Mouse (Mus musculus): ENCODE measurements around the gene Rapgef5. TPM values are rescaled to one million over a fixed set of nuclear protein-coding genes. Genes with fewer than 3 reads are reported as not detected.

The Rapgef5 gene
- total and polyA plus RNA-seq, 3 experiments: 4.2 to 6.8 (median 4.8) TPM

GRCm38 (mm10) chr12:117482665-117483064 lies 33.6 kb upstream of the Rapgef5 start:
- DNase-seq (ENCODE audit: extremely low read depth): no peak
- H3K27me3 ChIP-seq (replicated peaks): no peaks in the 10 kb centered on the region
- peaks cover 13 to 26% of the 10 kb centered on the region in 2 experiments for H3K4me1 ChIP-seq (ENCODE audit: control insufficient read depth in 1 of 2, insufficient read depth in 2 of 2)
- in situ Hi-C loops (cut with MboI; ENCODE audit: low pct_ligation_motif_present, low pct_unique_long_range_greater_than_20kb, low sequenced_read_pairs): no loop called here
- no peaks in the 10 kb centered on the region for H3K9me3 ChIP-seq (replicated peaks; ENCODE audit: low read length)
- TF ChIP-seq PAX5 (IDR thresholded peaks at IDR 0.05; ENCODE audit: low read length) (no peak), CHD2 (IDR thresholded peaks at IDR 0.05; ENCODE audit: low read length) (no peak), TBP (conservative IDR thresholded peaks at IDR 0.05; ENCODE audit: low read depth, low read length) (no peak), HCFC1 (IDR thresholded peaks at IDR 0.05; ENCODE audit: low read depth, low read length) (no peak), RCOR1 (conservative IDR thresholded peaks at IDR 0.05; ENCODE audit: low read depth, low read length) (no peak), ZMIZ1 (IDR thresholded peaks at IDR 0.05; ENCODE audit: low read depth, low read length) (no peak), ZC3H11A (IDR thresholded peaks at IDR 0.05; ENCODE audit: low read depth, low read length) (no peak), MAZ (IDR thresholded peaks at IDR 0.05; ENCODE audit: low read depth, low read length) (no peak), MYC (IDR thresholded peaks at IDR 0.05; ENCODE audit: low read depth, low read length) (no peak), MAX (IDR thresholded peaks at IDR 0.05; ENCODE audit: low read length) (no peak), ETS1 (conservative IDR thresholded peaks at IDR 0.05; ENCODE audit: low read depth, low read length) (no peak), MEF2A (IDR thresholded peaks at IDR 0.05; ENCODE audit: borderline replicate concordance, low read depth, low read length) (no peak), IRF4 (IDR thresholded peaks at IDR 0.05; ENCODE audit: low read depth, low read length) (no peak), POLR2AphosphoS2 (IDR thresholded peaks at IDR 0.05; ENCODE audit: low read depth, low read length) (no peak), JUN (IDR thresholded peaks at IDR 0.05; ENCODE audit: insufficient read depth, low read depth, low read length) (no peak), SMC3 (IDR thresholded peaks at IDR 0.05; ENCODE audit: low read depth, low read length) (no peak), EP300 (IDR thresholded peaks at IDR 0.05; ENCODE audit: low read length) (no peak), JUND (conservative IDR thresholded peaks at IDR 0.05; ENCODE audit: low read depth, low read length) (no peak), UBTF (IDR thresholded peaks at IDR 0.05; ENCODE audit: low read depth, low read length) (no peak)
- H3K4me3 ChIP-seq (replicated peaks in 1 of 3; ENCODE audit: low read depth in 2 of 3, low read length in 2 of 3, poor library complexity in 1 of 3): no peak overlapping the region
- dilution Hi-C loops (cut with MboI; ENCODE audit: extremely low pct_ligation_motif_present, extremely low pct_unique_long_range_greater_than_20kb, low sequenced_read_pairs): no loop called here
- no peaks in the 10 kb centered on the region for H3K79me2 ChIP-seq (replicated peaks; ENCODE audit: control insufficient read depth, extremely low read depth, insufficient read depth, poor library complexity, severe bottlenecking)
- H3K9ac ChIP-seq (ENCODE audit: insufficient read depth, low read depth): no peak overlapping the region
- H3K27ac ChIP-seq (ENCODE audit: insufficient read depth, low read depth): no peak overlapping the region
- H3K4me2 ChIP-seq (ENCODE audit: insufficient read depth, low read depth, poor library complexity, severe bottlenecking): no peak overlapping the region
- no peaks in the 10 kb centered on the region for H3K36me3 ChIP-seq (replicated peaks in 1 of 2; ENCODE audit: control insufficient read depth in 1 of 2, insufficient read depth in 1 of 2, low read length in 1 of 2)

- no peaks in the 10 kb centered on the region for H3K79me2 ChIP-seq (replicated peaks; ENCODE audit: control insufficient read depth, extremely low read depth, insufficient read depth, poor library complexity, severe bottlenecking)
- in situ Hi-C loops (cut with MboI; ENCODE audit: low pct_ligation_motif_present, low pct_unique_long_range_greater_than_20kb, low sequenced_read_pairs) (no loop called here), dilution Hi-C loops (cut with MboI; ENCODE audit: extremely low pct_ligation_motif_present, extremely low pct_unique_long_range_greater_than_20kb, low sequenced_read_pairs) (no loop called here)
- H3K27ac ChIP-seq (ENCODE audit: insufficient read depth, low read depth): no peak overlapping the region
- H3K4me2 ChIP-seq (ENCODE audit: insufficient read depth, low read depth, poor library complexity, severe bottlenecking): no peak overlapping the region
- no peaks in the 10 kb centered on the region for H3K27me3 ChIP-seq (replicated peaks)
- no peak overlapping the region for H3K9ac ChIP-seq (ENCODE audit: insufficient read depth, low read depth)
- peaks cover 0 to 8% of the 10 kb centered on the region in 2 experiments; a peak in 2 of 4 replicates for H3K4me1 ChIP-seq (ENCODE audit: control insufficient read depth in 1 of 2, insufficient read depth in 2 of 2)
- TF ChIP-seq MAX (IDR thresholded peaks at IDR 0.05; ENCODE audit: low read length): no peak
- TF ChIP-seq SMC3 (IDR thresholded peaks at IDR 0.05; ENCODE audit: low read depth, low read length): no peak
- TF ChIP-seq NELFE (IDR thresholded peaks at IDR 0.05; ENCODE audit: low read depth, low read length): no peak
- TF ChIP-seq EP300 (IDR thresholded peaks at IDR 0.05; ENCODE audit: low read length): no peak
- TF ChIP-seq SIN3A (IDR thresholded peaks at IDR 0.05; ENCODE audit: low read length): no peak
- TF ChIP-seq JUN (IDR thresholded peaks at IDR 0.05; ENCODE audit: insufficient read depth, low read depth, low read length): no peak
- TF ChIP-seq MAZ (IDR thresholded peaks at IDR 0.05; ENCODE audit: low read depth, low read length): no peak
- TF ChIP-seq POLR2A (IDR thresholded peaks at IDR 0.05; ENCODE audit: low read depth, low read length): no peak
- H3K4me3 ChIP-seq (replicated peaks in 1 of 3; ENCODE audit: low read depth in 2 of 3, low read length in 2 of 3, poor library complexity in 1 of 3): no peak overlapping the region
- no peak for DNase-seq (ENCODE audit: extremely low read depth)
- H3K36me3 ChIP-seq (replicated peaks in 1 of 2; ENCODE audit: control insufficient read depth in 1 of 2, insufficient read depth in 1 of 2, low read length in 1 of 2): no peaks in the 10 kb centered on the region
- H3K9me3 ChIP-seq (replicated peaks; ENCODE audit: low read length): no peaks in the 10 kb centered on the region
Measured at GRCm38 (mm10) chr12:117486118-117487057, 29.9 kb upstream of the Rapgef5 start.

Data from CH12.LX (cell line).